Mouse (Mus musculus) thymus, postnatal 14 days (tissue): ENCODE measurements around the gene Ppm1d.

ENCODE experiments used
- DNase-seq: peaks from one replicate; pipeline ENCODE4 v3.0.0; 2021

The Ppm1d gene

GRCm38 (mm10) chr11:85310713-85311574 lies at the start of gene Ppm1d:
Gene Ppm1d (plus strand): TSS chr11:85311244.
- DNase-seq = peak; percentile 99

- DNase-seq = no peak
Measured at GRCm38 (mm10) chr11:85264635-85265034, 46.4 kb upstream of the Ppm1d start.

- no peak for DNase-seq
Measured at GRCm38 (mm10) chr11:85267393-85267792, 43.7 kb upstream of the Ppm1d start.

GRCm38 (mm10) chr11:85270631-85271030 lies 40.4 kb upstream of the Ppm1d start:
- peak; percentile 76 for DNase-seq

GRCm38 (mm10) chr11:85273299-85273698 lies 37.7 kb upstream of the Ppm1d start:
- peak; percentile 43 for DNase-seq

GRCm38 (mm10) chr11:85275151-85275550 lies 35.9 kb upstream of the Ppm1d start:
- no peak for DNase-seq

- DNase-seq = no peak
Measured at GRCm38 (mm10) chr11:85277609-85278008, 33.4 kb upstream of the Ppm1d start.

GRCm38 (mm10) chr11:85278175-85278574 lies 32.9 kb upstream of the Ppm1d start:
- DNase-seq = no peak

- DNase-seq = no peak
Measured at GRCm38 (mm10) chr11:85281219-85281878, 29.7 kb upstream of the Ppm1d start.

GRCm38 (mm10) chr11:85297953-85298352 lies 13.1 kb upstream of the Ppm1d start:
- DNase-seq = peak; percentile 15

- no peak for DNase-seq
Measured at GRCm38 (mm10) chr11:85299880-85300279, 11.2 kb upstream of the Ppm1d start.

- no peak for DNase-seq
Measured at GRCm38 (mm10) chr11:85301161-85301560, 9.9 kb upstream of the Ppm1d start.

- DNase-seq = no peak
Measured at GRCm38 (mm10) chr11:85301836-85302235, 9.2 kb upstream of the Ppm1d start.

- DNase-seq = no peak
Measured at GRCm38 (mm10) chr11:85306577-85307260, 4.3 kb upstream of the Ppm1d start.

GRCm38 (mm10) chr11:85308799-85309198 lies 2.2 kb upstream of the Ppm1d start:
- no peak for DNase-seq

GRCm38 (mm10) chr11:85310407-85310712 lies 684 bp upstream of the Ppm1d start:
- no peak for DNase-seq

GRCm38 (mm10) chr11:85311645-85312490 lies 824 bp downstream of the Ppm1d start:
- peak; percentile 70 for DNase-seq

GRCm38 (mm10) chr11:85312818-85313217 lies 1.8 kb downstream of the Ppm1d start:
- no peak for DNase-seq

GRCm38 (mm10) chr11:85313361-85313760 lies 2.3 kb downstream of the Ppm1d start:
- no peak for DNase-seq

- DNase-seq = no peak
Measured at GRCm38 (mm10) chr11:85323567-85324330, 12.7 kb downstream of the Ppm1d start.

- DNase-seq = no peak
Measured at GRCm38 (mm10) chr11:85328717-85329116, 17.7 kb downstream of the Ppm1d start.
